Mouse (Mus musculus) small intestine, adult 2 months (tissue): Measurements from ENCODE around the gene B4galt1. TPM values are rescaled to one million over a fixed set of nuclear protein-coding genes. Genes with fewer than 3 reads are reported as not detected.

Experiments used
- H3K27ac ChIP-seq: fragments of 200-500 bp; 2 replicates; pipeline ENCODE4 v1.5.1; 2012; ENCODE audit warnings: low read depth, low read length, control low read depth, inconsistent platforms; ENCODE audit not compliant: insufficient read depth
- H3K27me3 ChIP-seq: fragments of 200-500 bp; 2 replicates; pipeline ENCODE4 v1.6.1; 2012; ENCODE audit warnings: mild to moderate bottlenecking, moderate library complexity, low read length, inconsistent platforms; ENCODE audit not compliant: control insufficient read depth, insufficient read depth
- H3K36me3 ChIP-seq: fragments of 200-500 bp; 2 replicates; pipeline ENCODE4 v1.6.1; 2012; ENCODE audit warnings: mild to moderate bottlenecking, low read length, control low read depth, inconsistent platforms; ENCODE audit not compliant: control insufficient read depth, insufficient read depth
- H3K4me1 ChIP-seq: fragments of 200-500 bp; 2 replicates; pipeline ENCODE4 v1.6.1; 2012; ENCODE audit warnings: low read length, inconsistent platforms, mixed read lengths; ENCODE audit not compliant: control insufficient read depth, insufficient read depth, insufficient read length
- H3K4me3 ChIP-seq: fragments of 200-500 bp; 2 replicates; pipeline ENCODE4 v1.5.1; 2012; ENCODE audit warnings: low read depth, mild to moderate bottlenecking, control low read depth, inconsistent platforms, low read length, moderate library complexity
- CTCF ChIP-seq: fragments of 200-500 bp; IDR thresholded peaks from 2 replicates; pipeline ENCODE4 v1.5.1; 2012; ENCODE audit warnings: low read depth, mild to moderate bottlenecking, control low read depth, inconsistent platforms, low read length, moderate library complexity, mixed read lengths; ENCODE audit not compliant: insufficient replicate concordance, insufficient read length; ENCODE audit errors: extremely low read depth
- POLR2A ChIP-seq: fragments of 200-500 bp; IDR thresholded peaks from 2 replicates; pipeline ENCODE4 v1.6.1; 2012; ENCODE audit warnings: low read depth, mild to moderate bottlenecking, control low read depth, inconsistent platforms, low read length, moderate library complexity
- WGBS: fragments of 180-500 bp; shearing (Covaris S2); methylation state at CpG from one replicate; pipeline ENCODE4 v1.1.7; 2018; 5-methylcytosine and 5-hydroxymethylcytosine counted together
- polyA plus RNA-seq: library from polyadenylated mRNA; depleted of rRNA; stranded (reverse); fragments of >200 nt; gene quantifications from 2 replicates; pipeline ENCODE4 v1.2.3, GENCODE M21; 2012

Gene B4galt1
- polyA plus RNA-seq, 1 experiment = 79.4 TPM

DNA sequence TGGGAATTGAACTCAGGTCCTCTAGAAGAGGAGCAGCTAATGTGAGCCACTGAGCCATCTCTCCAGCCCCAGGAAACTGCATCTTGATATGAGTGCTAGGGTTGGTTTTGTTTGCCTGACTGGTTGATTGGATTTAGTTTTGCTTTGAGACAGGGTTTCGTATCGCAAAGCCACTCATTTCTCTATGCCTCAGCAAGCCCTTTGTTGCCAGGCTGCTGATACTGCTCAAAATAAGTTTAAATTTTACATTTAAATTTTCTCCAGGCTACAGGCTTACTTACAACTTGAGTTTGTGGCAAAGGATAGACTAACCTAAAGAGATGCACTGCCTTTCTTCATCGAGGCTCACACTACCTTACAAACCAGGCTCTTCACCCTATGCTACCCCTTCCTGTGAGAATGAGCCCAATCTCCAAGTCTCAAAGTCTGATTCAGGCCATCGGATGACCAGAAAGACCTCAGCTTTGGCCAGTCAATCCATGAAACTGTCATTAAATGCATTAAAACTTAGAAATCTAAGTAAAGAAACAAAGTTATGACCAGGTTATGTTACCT lies 19.5 kb downstream of the B4galt1 start:
- H3K4me3 ChIP-seq = no peak overlapping the region
- no peak for TF ChIP-seq POLR2A
- TF ChIP-seq CTCF = no peak
- H3K27ac ChIP-seq = no peak overlapping the region
- H3K36me3 ChIP-seq = peaks cover 3% of the 10 kb centered on the region; the same call in 1 of the 2 replicates
- 86% methylated on average over 4 of the region's 4 CpGs for WGBS
- peaks cover 20% of the 10 kb centered on the region; the same call in 1 of the 2 replicates for H3K4me1 ChIP-seq
- no peaks in the 10 kb centered on the region for H3K27me3 ChIP-seq

DNA sequence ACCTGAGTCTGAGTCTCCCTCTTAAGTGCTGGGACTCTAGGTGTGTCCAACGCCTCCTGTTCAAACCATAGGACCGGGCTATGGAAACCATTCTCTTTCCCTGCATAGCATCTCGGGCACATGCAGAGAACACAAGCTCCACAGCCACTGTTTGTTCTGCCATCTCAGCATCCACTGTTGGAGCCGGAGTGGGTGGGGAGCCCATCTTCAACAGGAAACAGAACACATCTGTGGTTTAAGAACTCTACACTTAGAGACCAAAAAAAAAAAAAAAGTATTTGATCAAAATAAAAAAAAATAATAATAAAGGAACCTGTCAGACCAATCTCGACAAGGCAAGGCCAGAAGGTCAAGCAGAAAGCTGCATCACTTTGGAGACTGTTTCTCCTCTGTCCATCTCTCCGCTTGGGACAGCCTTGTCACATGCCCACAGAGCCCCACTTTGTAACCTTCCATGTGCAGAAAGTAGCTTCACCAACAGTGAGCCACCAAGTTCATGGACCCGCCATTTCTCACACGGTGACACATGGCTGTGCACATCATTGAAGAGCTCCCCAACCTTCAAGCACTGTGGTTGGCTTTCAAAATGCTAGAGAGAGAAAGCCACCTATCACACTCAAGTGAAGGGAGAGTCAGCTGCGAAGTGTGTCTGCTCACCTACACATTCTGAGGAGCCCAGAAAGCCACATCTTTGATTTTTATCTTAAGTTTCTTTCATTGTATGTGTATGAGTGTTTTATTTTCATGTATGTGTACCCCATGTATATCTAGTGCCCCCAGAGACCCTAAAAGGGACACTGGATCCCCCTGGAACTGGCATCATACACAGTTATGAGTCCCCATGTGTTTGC lies 20.2 kb downstream of the B4galt1 start:
- Histone ChIP-seq H3K4me3 (no peak overlapping the region), H3K27ac (no peak overlapping the region), H3K36me3 (peaks cover 3% of the 10 kb centered on the region; the same call in 1 of the 2 replicates), H3K27me3 (no peaks in the 10 kb centered on the region), H3K4me1 (peaks cover 16% of the 10 kb centered on the region; the same call in 1 of the 2 replicates)
- 84% methylated on average over 9 of the region's 9 CpGs for WGBS
- TF ChIP-seq CTCF = no peak
- TF ChIP-seq POLR2A = no peak

DNA sequence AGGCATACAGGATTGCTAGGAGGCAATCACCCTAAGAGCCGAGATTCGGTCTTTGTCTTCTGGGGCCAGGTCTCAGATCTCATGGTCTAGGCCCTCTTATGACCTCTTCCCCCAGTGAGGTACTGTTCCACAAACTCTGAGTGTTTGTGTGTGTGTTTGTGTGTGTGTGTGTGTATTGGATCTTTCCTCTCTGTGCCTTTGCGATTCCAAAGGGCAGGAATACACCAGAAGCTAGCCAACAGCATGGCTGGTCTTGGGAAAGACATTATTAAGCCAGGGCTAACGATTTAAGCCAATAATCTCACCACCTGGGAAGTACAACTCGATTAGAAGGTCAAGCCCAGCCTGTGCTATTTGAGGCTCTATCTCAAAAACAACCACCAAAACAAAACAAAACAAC lies 23.3 kb downstream of the B4galt1 start:
- 68% methylated on average over 5 of the region's 5 CpGs for WGBS
- Histone ChIP-seq H3K4me1 (peaks cover 5% of the 10 kb centered on the region; the same call in 1 of the 2 replicates), H3K4me3 (no peak overlapping the region), H3K27ac (no peak overlapping the region), H3K36me3 (peaks cover 15% of the 10 kb centered on the region), H3K27me3 (no peaks in the 10 kb centered on the region)
- no peak for TF ChIP-seq POLR2A
- no peak for TF ChIP-seq CTCF

DNA sequence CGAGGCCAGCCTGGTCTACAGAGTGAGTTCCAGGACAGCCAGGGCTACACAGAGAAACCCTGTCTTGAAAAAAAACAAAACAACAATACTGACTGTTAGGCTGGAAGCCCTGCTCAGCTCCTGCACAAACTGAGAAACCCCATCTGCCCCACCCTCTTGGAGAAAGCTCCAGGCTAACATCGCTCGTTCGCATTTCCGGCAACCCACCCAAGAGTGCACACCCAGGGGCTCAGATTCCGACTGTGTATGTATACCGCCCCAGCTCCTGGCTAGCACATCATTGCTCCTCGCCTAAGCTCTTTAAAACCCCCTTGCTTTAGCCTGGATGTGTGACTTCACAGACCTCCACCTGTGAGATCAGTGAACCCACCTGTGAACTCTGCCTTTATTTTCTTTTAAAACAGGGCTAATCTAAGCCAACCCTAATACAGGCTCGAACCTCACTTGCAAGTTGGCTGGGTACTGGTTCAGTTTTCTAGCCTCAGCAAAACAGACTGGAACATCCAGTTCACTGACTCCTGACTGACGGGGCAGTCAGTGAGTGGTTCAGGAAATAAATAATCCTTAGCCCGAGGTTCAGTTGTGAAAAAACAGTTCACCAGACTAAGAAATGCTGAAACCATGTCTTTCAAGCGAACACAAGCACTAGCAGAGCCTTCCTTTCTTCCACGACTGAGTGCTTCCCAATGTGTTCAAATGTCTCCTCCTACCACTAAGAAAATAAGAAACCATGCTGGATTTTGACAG lies 24.0 kb downstream of the B4galt1 start:
- no peaks in the 10 kb centered on the region for H3K27me3 ChIP-seq
- WGBS = 86% methylated on average over 13 of the region's 13 CpGs
- no peak overlapping the region for H3K27ac ChIP-seq
- no peak for TF ChIP-seq CTCF
- no peak for TF ChIP-seq POLR2A
- H3K4me1 ChIP-seq = peaks cover 5% of the 10 kb centered on the region; the same call in 1 of the 2 replicates
- H3K36me3 ChIP-seq = peaks cover 13% of the 10 kb centered on the region
- no peak overlapping the region for H3K4me3 ChIP-seq

DNA sequence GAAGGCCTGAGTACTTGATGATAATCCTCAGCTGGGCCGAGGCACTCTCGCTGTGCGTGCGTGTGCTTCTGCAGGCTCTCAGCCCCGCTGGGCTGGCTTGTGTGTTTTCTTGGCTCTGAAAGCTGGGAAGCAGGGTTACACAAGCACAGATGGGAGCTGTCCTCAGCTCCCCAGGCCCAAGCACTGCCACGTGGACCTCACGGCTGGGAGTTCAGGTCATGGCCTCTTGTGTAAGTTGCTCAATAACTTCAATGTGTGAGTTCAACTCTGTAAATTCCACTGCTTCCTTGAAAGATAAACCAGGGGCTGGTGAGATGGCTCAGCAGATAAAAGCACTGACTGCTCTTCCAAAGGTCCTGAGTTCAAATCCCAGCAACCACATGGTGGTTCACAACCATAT lies 24.9 kb downstream of the B4galt1 start:
- H3K36me3 ChIP-seq = peaks cover 13% of the 10 kb centered on the region
- H3K4me3 ChIP-seq = no peak overlapping the region
- H3K27me3 ChIP-seq = no peaks in the 10 kb centered on the region
- no peak for TF ChIP-seq CTCF
- TF ChIP-seq POLR2A = no peak
- no peak overlapping the region for H3K27ac ChIP-seq
- 70% methylated on average over 7 of the region's 7 CpGs for WGBS
- H3K4me1 ChIP-seq = peaks cover 5% of the 10 kb centered on the region; the same call in 1 of the 2 replicates

DNA sequence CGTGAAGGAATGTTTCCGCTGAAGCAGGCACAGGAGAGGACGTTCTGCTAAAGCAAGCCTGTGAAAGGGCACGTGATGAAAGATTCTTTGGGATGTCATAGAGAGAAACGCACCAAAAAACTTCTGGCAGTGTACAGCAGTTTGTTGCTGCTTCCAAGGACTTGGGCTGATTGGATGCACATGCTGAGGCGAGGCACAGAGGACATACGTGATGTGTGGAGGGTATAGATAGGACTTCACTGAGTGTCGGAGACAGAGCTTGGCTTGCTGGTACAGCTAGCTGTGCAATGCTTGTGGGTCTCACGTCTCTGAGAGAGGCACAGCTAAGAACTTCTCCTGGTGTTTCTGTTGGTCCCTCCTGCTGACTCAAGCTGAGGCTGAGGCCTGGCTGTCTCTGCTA lies 25.9 kb downstream of the B4galt1 start:
- peaks cover 5% of the 10 kb centered on the region; the same call in 1 of the 2 replicates for H3K4me1 ChIP-seq
- H3K27me3 ChIP-seq = no peaks in the 10 kb centered on the region
- peaks cover 17% of the 10 kb centered on the region for H3K36me3 ChIP-seq
- no peak overlapping the region for H3K27ac ChIP-seq
- WGBS = 93% methylated on average over 9 of the region's 9 CpGs
- TF ChIP-seq CTCF = no peak
- TF ChIP-seq POLR2A = no peak
- H3K4me3 ChIP-seq = no peak overlapping the region

DNA sequence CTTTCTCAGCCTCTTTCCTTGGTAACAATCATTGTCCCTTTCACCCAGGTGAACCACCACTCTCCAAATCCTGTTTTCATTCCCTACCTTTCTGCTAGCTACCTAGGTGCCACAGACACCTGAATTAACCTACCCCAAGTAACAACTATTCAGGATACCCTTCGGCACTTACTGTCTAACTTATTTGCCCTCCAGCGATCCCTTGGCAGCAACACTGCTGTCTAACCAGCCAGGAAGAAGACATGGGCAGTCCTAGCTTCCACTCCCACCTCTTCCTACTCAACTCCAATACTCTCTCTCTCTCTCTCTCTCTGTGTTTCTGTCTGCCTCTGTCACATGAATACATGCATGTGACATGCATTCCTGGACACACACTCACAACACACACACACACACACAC lies 27.0 kb downstream of the B4galt1 start:
- WGBS = 94% methylated on average over 2 of the region's 2 CpGs
- TF ChIP-seq POLR2A (no peak), CTCF (no peak)
- Histone ChIP-seq H3K27me3 (no peaks in the 10 kb centered on the region), H3K4me1 (peaks cover 5% of the 10 kb centered on the region; the same call in 1 of the 2 replicates), H3K4me3 (no peak overlapping the region), H3K36me3 (peaks cover 26% of the 10 kb centered on the region), H3K27ac (no peak overlapping the region)
